In the genomic region with DNA sequence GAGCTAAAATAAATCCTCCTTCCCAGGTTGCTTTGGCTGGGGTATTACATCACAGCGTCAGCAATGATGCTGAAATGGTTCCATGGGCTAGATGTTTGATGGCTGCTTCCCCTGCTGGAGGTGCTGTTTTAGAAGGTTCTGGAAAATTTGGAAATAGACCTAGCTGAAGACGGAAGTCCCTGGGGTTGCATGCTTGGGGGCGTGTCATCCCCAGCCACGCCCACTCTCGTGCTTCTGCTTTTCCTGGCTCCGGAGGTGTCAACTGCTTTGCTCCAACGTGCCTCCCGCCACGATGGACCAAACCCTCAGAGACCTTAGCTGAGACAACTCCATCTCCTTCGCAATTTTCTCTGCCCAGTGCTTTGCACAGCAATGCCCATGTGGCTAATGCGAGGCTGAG, we compare ENCODE assay signal across 13 mouse cellular contexts.
"Had no signal": no experiment of that assay in that cellular context is flagged by ENCODE, and none has a peak within 500 bp of the region (broad histone marks: within the 10 kb centered on the region; RNA-seq: fewer than 3 reads in every experiment).

No protein-coding gene starts in this region.

- ATAC-seq: liver, embryonic 12.5 days; midbrain, embryonic 15.5 days had no signal

- H3K27me3 ChIP-seq: kidney, embryonic 15.5 days; midbrain, embryonic 15.5 days had no signal

- DNase-seq: kidney, adult 11 months; kidney, postnatal 14 days; lung, postnatal 36 days; right cerebral cortex, adult 18-20 months; right cerebral cortex, postnatal 25 days; thymus, adult 18-20 months; thymus, postnatal 36 days had no signal

- H3K4me2 ChIP-seq: kidney, embryonic 15.5 days; liver, embryonic 12.5 days; midbrain, embryonic 11.5 days; midbrain, embryonic 15.5 days had no signal

- H3K9me3 ChIP-seq: kidney, embryonic 15.5 days; limb, embryonic 10.5 days; liver, embryonic 12.5 days; megakaryocyte, embryonic 14.5 days; midbrain, embryonic 15.5 days had no signal

- H3K36me3 ChIP-seq: kidney, embryonic 15.5 days; limb, embryonic 10.5 days; liver, embryonic 12.5 days; midbrain, embryonic 15.5 days had no signal

- H3K27ac ChIP-seq: kidney, embryonic 15.5 days; limb, embryonic 10.5 days; liver, embryonic 12.5 days; midbrain, embryonic 15.5 days had no signal

- H3K9ac ChIP-seq: kidney, embryonic 15.5 days; liver, embryonic 12.5 days; midbrain, embryonic 15.5 days had no signal

- H3K4me3 ChIP-seq: kidney, embryonic 15.5 days; limb, embryonic 10.5 days; liver, embryonic 12.5 days; megakaryocyte, embryonic 14.5 days; midbrain, embryonic 15.5 days had no signal
